9 mouse cellular contexts compared by ENCODE assay signal in the genomic region with DNA sequence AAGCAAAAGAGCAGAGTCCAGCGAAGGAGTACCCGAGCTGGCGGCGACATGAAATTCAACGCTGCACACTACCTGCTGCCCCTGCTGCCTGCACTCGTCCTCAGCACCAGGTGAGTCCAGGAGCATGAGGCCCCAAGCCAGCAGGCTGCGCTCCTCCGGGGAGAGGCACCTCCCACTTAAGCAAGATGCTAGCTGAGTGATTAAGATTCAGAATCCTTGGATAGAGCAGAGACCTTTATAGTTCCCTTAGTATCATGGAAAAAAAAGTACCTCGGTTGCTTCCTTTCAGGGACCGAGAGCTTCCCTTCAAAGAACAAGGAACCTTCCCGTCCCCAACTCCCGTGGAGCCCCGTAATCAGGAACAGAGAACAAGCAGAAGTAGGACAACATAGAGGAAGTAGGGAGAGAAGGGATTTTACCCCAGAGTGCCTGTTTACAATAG. TPM values are rescaled to one million over a fixed set of nuclear protein-coding genes. Genes with fewer than 3 reads are reported as not detected.
DNase-seq lines count a peak whose midpoint lies in the region; ATAC-seq lines count a peak whose summit lies in the region.
"Had no signal": no experiment of that assay in that cellular context is flagged by ENCODE, and none has a peak within 500 bp of the region (broad histone marks: within the 10 kb centered on the region; RNA-seq: fewer than 3 reads in every experiment).

No protein-coding gene starts in this region.

- ATAC-seq in embryonic facial prominence, embryonic 15.5 days (ENCODE audit: insufficient number of reproducible peaks, low FRiP score, low TSS enrichment, low read depth) = no peak
- peak; percentile 84 for ATAC-seq in hindbrain, embryonic 15.5 days (ENCODE audit: low FRiP score, low read depth)
- peak; percentile 89 for ATAC-seq in midbrain, embryonic 16.5 days

- H3K4me2 ChIP-seq in embryonic facial prominence, embryonic 15.5 days (replicated peaks) = peak overlapping the region; percentile 84
- peak overlapping the region; percentile 69 for H3K4me2 ChIP-seq in hindbrain, embryonic 15.5 days
- peak overlapping the region; percentile 59 for H3K4me2 ChIP-seq in midbrain, embryonic 16.5 days (ENCODE audit: low read length)

- H3K4me3 ChIP-seq in embryonic facial prominence, embryonic 15.5 days (replicated peaks) = peak overlapping the region; percentile 49
- H3K4me3 ChIP-seq in hindbrain, embryonic 15.5 days = peak overlapping the region; percentile 52
- peak overlapping the region; percentile 51 for H3K4me3 ChIP-seq in midbrain, embryonic 16.5 days (ENCODE audit: low read depth, low read length)

- no peaks in the 10 kb centered on the region for H3K36me3 ChIP-seq in embryonic facial prominence, embryonic 15.5 days
- H3K36me3 ChIP-seq in hindbrain, embryonic 15.5 days = no peaks in the 10 kb centered on the region
- no peaks in the 10 kb centered on the region for H3K36me3 ChIP-seq in midbrain, embryonic 16.5 days (ENCODE audit: control insufficient read depth, insufficient read depth, low read length)

- H3K27ac ChIP-seq in embryonic facial prominence, embryonic 15.5 days (replicated peaks) = no peak overlapping the region
- peak overlapping the region; percentile 78 for H3K27ac ChIP-seq in hindbrain, embryonic 15.5 days (replicated peaks)
- H3K27ac ChIP-seq in midbrain, embryonic 16.5 days (ENCODE audit: low read length) = peak overlapping the region; percentile 79

- no peak overlapping the region for H3K9ac ChIP-seq in embryonic facial prominence, embryonic 15.5 days
- peak overlapping the region; percentile 67 for H3K9ac ChIP-seq in hindbrain, embryonic 15.5 days
- H3K9ac ChIP-seq in midbrain, embryonic 16.5 days (ENCODE audit: low read depth, low read length) = peak overlapping the region; percentile 84

- no peaks in the 10 kb centered on the region for H3K9me3 ChIP-seq in embryonic facial prominence, embryonic 15.5 days (replicated peaks)
- no peaks in the 10 kb centered on the region for H3K9me3 ChIP-seq in hindbrain, embryonic 15.5 days
- no peaks in the 10 kb centered on the region for H3K9me3 ChIP-seq in midbrain, embryonic 16.5 days (replicated peaks; ENCODE audit: control insufficient read depth, low read length, poor library complexity, severe bottlenecking)

- WGBS in embryonic facial prominence, embryonic 15.5 days = 4% methylated on average over 13 of the region's 13 CpGs
- 4% methylated on average over 13 of the region's 13 CpGs for whole genome bisulfite sequencing in hindbrain, embryonic 15.5 days
- under 1% methylated on average over 13 of the region's 13 CpGs for WGBS in midbrain, embryonic 16.5 days

- DNase-seq in layer of hippocampus, adult 9-11 months = peak; percentile 8
- no peak for DNase-seq in layer of hippocampus, adult 11-12 months (ENCODE audit: low spot score)
- DNase-seq in urinary bladder, adult 18-20 months (ENCODE audit: low spot score in 2 of 2) = no peak
- DNase-seq in urinary bladder, postnatal 10 days (ENCODE audit: low spot score) = no peak
- no peak for DNase-seq in testis, postnatal 10 days (ENCODE audit: low spot score)

- 0 out of 2 replicates have a peak, but pooled peaks cover 6% of the 10 kb centered on the region for H3K4me1 ChIP-seq in embryonic facial prominence, embryonic 15.5 days
- peaks cover 7% of the 10 kb centered on the region for H3K4me1 ChIP-seq in hindbrain, embryonic 15.5 days (replicated peaks)
- H3K4me1 ChIP-seq in midbrain, embryonic 16.5 days (ENCODE audit: control insufficient read depth, insufficient read depth, low read length) = peaks cover 6% of the 10 kb centered on the region

- H3K27me3 ChIP-seq in embryonic facial prominence, embryonic 15.5 days = peaks cover 14% of the 10 kb centered on the region; the same call in 1 of the 2 replicates
- H3K27me3 ChIP-seq in hindbrain, embryonic 15.5 days = no peaks in the 10 kb centered on the region
- H3K27me3 ChIP-seq in midbrain, embryonic 16.5 days (ENCODE audit: control insufficient read depth, insufficient read depth, low read depth, low read length) = no peaks in the 10 kb centered on the region

RNA-seq across cellular contexts. Expression of a gene that starts 0.6 kb away (rescaled TPM):
- 3.4 and 3.7 TPM in 2 replicates for polyA plus RNA-seq in embryonic facial prominence, embryonic 15.5 days (2015; fragmentation: Nextera tagmentation; extraction: Ambion mirVana)
- 56.7 and 60.2 TPM in 2 replicates for polyA plus RNA-seq in hindbrain, embryonic 15.5 days (2015; fragmentation: Nextera tagmentation; extraction: Ambion mirVana)
- polyA plus RNA-seq in midbrain, embryonic 16.5 days (2015; fragmentation: Nextera tagmentation; extraction: Ambion mirVana) = 52.2 and 83.3 TPM in 2 replicates
- polyA plus RNA-seq: small intestine, adult 2 months had no signal

Comparison
In these comparisons a context has a peak if more than half of its experiments do, and no peak if none do; other contexts are left out.
1. RNA of a gene that starts 0.6 kb away (polyA plus RNA-seq): 52.2 to 83.3 TPM in midbrain, embryonic 16.5 days and 56.7 to 60.2 TPM in hindbrain, embryonic 15.5 days; 3.4 to 3.7 TPM in embryonic facial prominence, embryonic 15.5 days; every median in the first group is over 10 times any median in the second.
2. Peak in every context shown above with its lines, with median percentiles within 50 percentile points of each other: H3K4me2 ChIP-seq and H3K4me3 ChIP-seq.